Mouse (Mus musculus) thymus, postnatal 10 days (tissue): ENCODE data around the gene Ptchd4.

Experiments
- DNase-seq, 2 experiments: peaks; one replicate each; pipeline ENCODE4 v3.0.0; 2021; ENCODE audit warnings: low spot score in 2 of 2

Ptchd4 gene

GRCm38 (mm10) chr17:42315669-42316611 is at the start of gene Ptchd4:
TSS of gene Ptchd4 (plus strand) at chr17:42315947.
- no peak for DNase-seq

GRCm38 (mm10) chr17:42276861-42277260 is 38.9 kb upstream of the Ptchd4 start:
- no peak for DNase-seq

- DNase-seq, result no peak
Observed at GRCm38 (mm10) chr17:42284391-42284790, 31.4 kb upstream of the Ptchd4 start.

- no peak for DNase-seq
Observed at GRCm38 (mm10) chr17:42286255-42286654, 29.5 kb upstream of the Ptchd4 start.

- DNase-seq, result no peak
Observed at GRCm38 (mm10) chr17:42290341-42290740, 25.4 kb upstream of the Ptchd4 start.

GRCm38 (mm10) chr17:42291793-42292192 is 24.0 kb upstream of the Ptchd4 start:
- no peak for DNase-seq

- no peak for DNase-seq
Observed at GRCm38 (mm10) chr17:42297986-42298385, 17.8 kb upstream of the Ptchd4 start.

- DNase-seq, result no peak
Observed at GRCm38 (mm10) chr17:42299681-42300080, 16.1 kb upstream of the Ptchd4 start.

GRCm38 (mm10) chr17:42303062-42303577 is 12.6 kb upstream of the Ptchd4 start:
- DNase-seq, result no peak

- no peak for DNase-seq
Observed at GRCm38 (mm10) chr17:42304262-42304661, 11.5 kb upstream of the Ptchd4 start.

- DNase-seq, result no peak
Observed at GRCm38 (mm10) chr17:42307001-42307400, 8.7 kb upstream of the Ptchd4 start.

- no peak for DNase-seq
Observed at GRCm38 (mm10) chr17:42310136-42310535, 5.6 kb upstream of the Ptchd4 start.

GRCm38 (mm10) chr17:42316612-42316982 is 850 bp downstream of the Ptchd4 start:
- no peak for DNase-seq

GRCm38 (mm10) chr17:42335787-42336186 is 20.0 kb downstream of the Ptchd4 start:
- DNase-seq, result no peak

- DNase-seq, result no peak
Observed at GRCm38 (mm10) chr17:42336571-42336970, 20.8 kb downstream of the Ptchd4 start.

- no peak for DNase-seq
Observed at GRCm38 (mm10) chr17:42346027-42346426, 30.3 kb downstream of the Ptchd4 start.

GRCm38 (mm10) chr17:42358481-42358880 is 42.7 kb downstream of the Ptchd4 start:
- DNase-seq, result no peak

GRCm38 (mm10) chr17:42363085-42363710 is 47.5 kb downstream of the Ptchd4 start:
- no peak for DNase-seq

- no peak for DNase-seq
Observed at GRCm38 (mm10) chr17:42364716-42365115, 49.0 kb downstream of the Ptchd4 start.

- DNase-seq, result no peak
Observed at GRCm38 (mm10) chr17:42374881-42375280, 59.1 kb downstream of the Ptchd4 start.

- no peak for DNase-seq
Observed at GRCm38 (mm10) chr17:42393086-42393485, 77.3 kb downstream of the Ptchd4 start.

GRCm38 (mm10) chr17:42395299-42395698 is 79.6 kb downstream of the Ptchd4 start:
- DNase-seq, result no peak

- DNase-seq, result no peak
Observed at GRCm38 (mm10) chr17:42418449-42418848, 102.7 kb downstream of the Ptchd4 start.
